ENCODE assay signal across 8 mouse cellular contexts in genomic region chr7:89979432-89980130, GRCm38 (mm10). TPM values are rescaled to one million over a fixed set of nuclear protein-coding genes. Genes with fewer than 3 reads are reported as not detected.
DNase-seq lines count a peak whose midpoint lies in the region; ATAC-seq and TF ChIP-seq lines count a peak whose summit lies in the region.

No protein-coding gene starts in this region.

- H3K4me1 ChIP-seq in testis, adult 2 months (ENCODE audit: control insufficient read depth, insufficient read depth, low read length), result no peaks in the 10 kb centered on the region
- H3K4me1 ChIP-seq in hindbrain, embryonic 13.5 days (replicated peaks), result peaks cover 22% of the 10 kb centered on the region
- H3K4me1 ChIP-seq in midbrain, embryonic 10.5 days, result peaks cover 21% of the 10 kb centered on the region

- H3K4me3 ChIP-seq in testis, adult 2 months (ENCODE audit: control insufficient read depth, low read depth, low read length), result peak overlapping the region; percentile 100
- H3K4me3 ChIP-seq in hindbrain, embryonic 13.5 days, result peak overlapping the region; percentile 87
- H3K4me3 ChIP-seq in midbrain, embryonic 10.5 days, result peak overlapping the region; percentile 92

- WGBS in hindbrain, embryonic 13.5 days, result 3% methylated on average over 23 of the region's 23 CpGs
- WGBS in midbrain, embryonic 10.5 days, result 5% methylated on average over 23 of the region's 23 CpGs

- 0 out of 2 replicates have a peak, but pooled peaks have one; percentile 1 for ATAC-seq in hindbrain, embryonic 13.5 days (ENCODE audit: low FRiP score)

- TF ChIP-seq CTCF in testis, adult 2 months (IDR thresholded peaks at IDR 0.05; ENCODE audit: control insufficient read depth, insufficient read depth, insufficient replicate concordance, low read depth, low read length), result no peak

- H3K27me3 ChIP-seq in testis, adult 2 months (ENCODE audit: control insufficient read depth, insufficient read depth, low read length), result no peaks in the 10 kb centered on the region
- H3K27me3 ChIP-seq in hindbrain, embryonic 13.5 days, result no peaks in the 10 kb centered on the region
- H3K27me3 ChIP-seq in midbrain, embryonic 10.5 days (ENCODE audit: low read depth, poor library complexity, severe bottlenecking), result no peaks in the 10 kb centered on the region

- no peak for TF ChIP-seq POLR2A in testis, adult 2 months (IDR thresholded peaks at IDR 0.05; ENCODE audit: control insufficient read depth, low read depth, low read length)

- H3K36me3 ChIP-seq in testis, adult 2 months (ENCODE audit: control insufficient read depth, insufficient read depth, low read length), result peaks cover 1% of the 10 kb centered on the region; the same call in 1 of the 2 replicates
- peaks cover 17% of the 10 kb centered on the region for H3K36me3 ChIP-seq in hindbrain, embryonic 13.5 days
- peaks cover 29% of the 10 kb centered on the region for H3K36me3 ChIP-seq in midbrain, embryonic 10.5 days

- peak; percentile 4 for DNase-seq in adrenal gland, adult 8-10 months
- no peak for DNase-seq in adrenal gland, postnatal 4 days (ENCODE audit: low spot score in 2 of 2)
- DNase-seq in testis, postnatal 14 days (ENCODE audit: low spot score), result no peak
- no peak for DNase-seq in midbrain, embryonic 10.5 days (ENCODE audit: low spot score)
- DNase-seq in right cerebral cortex, postnatal 36 days (ENCODE audit: low spot score in 2 of 2), result no peak
- DNase-seq in adrenal gland, postnatal 10 days, result no peak

- H3K9ac ChIP-seq in hindbrain, embryonic 13.5 days, result peak overlapping the region; percentile 88

- peak overlapping the region; percentile 91 for H3K4me2 ChIP-seq in hindbrain, embryonic 13.5 days

- peak overlapping the region; percentile 100 for H3K27ac ChIP-seq in testis, adult 2 months (ENCODE audit: control insufficient read depth, insufficient read depth, low read depth, low read length)
- H3K27ac ChIP-seq in hindbrain, embryonic 13.5 days, result peak overlapping the region; percentile 99
- peak overlapping the region; percentile 98 for H3K27ac ChIP-seq in midbrain, embryonic 10.5 days (replicated peaks)

- no peaks in the 10 kb centered on the region for H3K9me3 ChIP-seq in hindbrain, embryonic 13.5 days
- no peaks in the 10 kb centered on the region for H3K9me3 ChIP-seq in midbrain, embryonic 10.5 days (replicated peaks)

RNA-seq across cellular contexts. Expression of gene Eed, which starts 1.2 kb away (rescaled TPM):
- 10 to 100 TPM; 44.8 to 61.1 (median 52.2) TPM for total RNA-seq in adrenal gland, adult 8-10 months (2022)
- total RNA-seq in adrenal gland, postnatal 4 days (2021), result 10 to 100 TPM; 69.7 to 77.9 TPM
- 19.5 and 21.8 TPM in 2 replicates for polyA plus RNA-seq in testis, adult 2 months (2012; rRNA removed)
- 34.6 and 35.5 TPM in 2 replicates for polyA plus RNA-seq in hindbrain, embryonic 13.5 days (2015; fragmentation: Nextera tagmentation; extraction: Ambion mirVana)
- polyA plus RNA-seq in midbrain, embryonic 10.5 days (2016; fragmentation: Nextera tagmentation; extraction: Ambion mirVana), result 71.6 and 86.7 TPM in 2 replicates
- total RNA-seq in adrenal gland, postnatal 10 days (2021), result 10 to 100 TPM; 46.0 to 52.6 TPM

RNA-seq across cellular contexts. Expression of gene Hikeshi, which starts 38.6 kb away (rescaled TPM):
- 100 to 1,000 TPM in 1 of 4 experiments, 10 to 100 TPM in 3; 70.5 to 124 (median 93.3) TPM for total RNA-seq in adrenal gland, adult 8-10 months (2022)
- total RNA-seq in adrenal gland, postnatal 4 days (2021), result 10 to 100 TPM; 59.3 to 61.1 TPM
- 14.1 and 16.7 TPM in 2 replicates for polyA plus RNA-seq in testis, adult 2 months (2012; rRNA removed)
- polyA plus RNA-seq in hindbrain, embryonic 13.5 days (2015; fragmentation: Nextera tagmentation; extraction: Ambion mirVana), result 139 and 142 TPM in 2 replicates
- polyA plus RNA-seq in midbrain, embryonic 10.5 days (2016; fragmentation: Nextera tagmentation; extraction: Ambion mirVana), result 143 and 171 TPM in 2 replicates
- total RNA-seq in adrenal gland, postnatal 10 days (2021), result 10 to 100 TPM; 71.6 to 83.5 TPM
